Mouse (Mus musculus): ENCODE measurements around the gene Vmn2r13.
"Not testable (repeated sequence)": the region's sequence is repeated elsewhere in the genome, so short reads cannot be mapped to it uniquely, and the experiment has no call there.

The Vmn2r13 gene

DNA sequence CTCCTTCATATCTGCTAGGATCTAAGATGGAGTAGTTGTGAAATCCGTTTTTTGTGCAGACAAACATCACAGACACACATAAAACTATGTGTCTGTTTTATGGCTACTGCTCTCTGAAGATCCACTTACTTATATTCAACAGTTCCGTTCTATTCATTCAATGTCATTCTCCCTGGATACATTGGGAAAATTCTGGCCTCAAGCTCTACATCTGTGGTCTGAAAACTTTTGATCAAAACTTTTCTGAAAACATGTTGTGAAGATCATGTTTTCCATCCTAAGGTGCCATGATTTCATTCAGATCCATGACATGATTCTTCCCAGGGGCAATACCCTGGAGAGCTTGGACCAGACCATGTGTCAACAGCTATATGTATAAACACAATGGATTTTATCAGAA, at the start of gene Vmn2r13:
TSS of gene Vmn2r13 (minus strand) at position 101 of the 400 bp plus-strand sequence.
- DNase-seq: not testable (repeated sequence)

DNA sequence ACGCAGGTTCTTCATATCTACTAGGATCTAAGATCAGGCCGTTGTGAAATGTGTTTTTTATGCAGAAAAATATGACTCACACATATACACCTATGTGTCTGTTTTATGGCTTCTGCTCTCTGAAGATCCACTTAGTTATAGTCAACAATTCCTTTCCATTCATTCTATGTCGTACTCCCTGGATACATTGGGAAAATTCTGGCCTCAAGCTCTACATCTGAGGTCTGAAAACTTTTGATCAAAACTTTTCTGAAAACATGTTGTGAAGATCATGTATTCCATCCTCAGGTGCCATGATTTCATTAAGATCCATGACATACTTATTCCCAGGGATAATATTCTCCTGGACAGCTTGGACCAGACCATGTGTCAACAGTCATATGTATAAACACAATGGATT, 32.6 kb upstream of the Vmn2r13 start, which contains the start of gene Vmn2r14:
TSS of gene Vmn2r14 (minus strand) at position 101 of the 400 bp plus-strand sequence.
- no peak for DNase-seq

DNA sequence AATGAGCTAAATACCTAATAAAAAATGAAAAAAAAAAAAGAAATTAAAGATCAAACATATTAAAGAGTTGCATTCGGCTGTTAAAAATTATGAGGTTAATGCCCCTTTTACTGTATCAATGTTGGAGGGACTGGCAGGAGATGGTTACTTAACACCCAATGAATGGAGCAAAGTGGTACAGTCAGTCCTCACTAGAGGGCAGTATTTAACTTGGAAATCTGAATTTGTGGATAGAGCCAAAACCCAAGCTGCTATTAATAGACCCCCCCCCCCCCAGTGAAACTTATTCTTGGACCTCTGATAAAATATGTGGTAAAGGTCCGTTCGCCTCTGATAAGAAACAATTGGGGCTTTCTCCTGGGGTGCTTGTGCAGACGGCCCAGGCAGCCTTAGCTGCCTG, 25.1 kb downstream of the Vmn2r13 start:
- not testable (repeated sequence) for DNase-seq

DNA sequence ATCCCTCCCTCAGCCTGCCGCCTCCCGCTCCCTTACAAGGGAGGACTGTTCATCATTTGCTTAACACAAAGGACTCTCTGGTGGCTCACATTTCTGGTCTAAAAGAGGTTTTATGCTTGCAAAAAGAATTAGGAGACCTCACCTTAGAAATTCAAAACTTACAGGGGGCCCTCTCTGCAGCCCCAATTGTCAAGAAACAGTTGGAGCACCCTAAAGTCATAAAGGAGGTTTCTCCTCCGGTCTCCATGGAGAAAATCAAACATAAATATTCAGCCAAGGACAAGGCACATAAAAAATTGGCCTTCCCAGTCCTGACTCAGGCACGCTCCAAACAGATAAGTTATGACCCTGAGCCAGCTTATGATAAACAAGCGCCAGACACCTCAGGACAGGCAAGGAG, 31.9 kb downstream of the Vmn2r13 start:
- DNase-seq: no peak

DNA sequence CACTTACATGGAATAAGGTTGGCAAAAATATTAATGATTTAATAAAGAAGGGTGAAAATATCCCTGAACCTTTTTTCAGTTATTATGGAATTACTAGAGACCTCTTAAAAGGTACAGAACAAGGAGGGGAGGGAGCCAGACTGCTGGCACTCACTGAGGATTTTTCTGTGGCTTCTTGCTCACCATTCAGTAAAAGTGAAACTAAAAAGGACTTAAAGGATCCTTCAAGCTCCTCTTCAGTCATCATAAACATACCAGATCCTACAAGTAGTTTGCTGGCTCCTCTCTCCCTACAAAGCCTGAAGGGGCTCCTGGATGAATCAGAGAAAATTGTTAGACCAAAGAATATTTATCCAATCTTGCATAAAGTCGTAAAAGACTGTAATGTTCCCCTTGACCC, 32.4 kb downstream of the Vmn2r13 start:
- DNase-seq: not testable (repeated sequence)

DNA sequence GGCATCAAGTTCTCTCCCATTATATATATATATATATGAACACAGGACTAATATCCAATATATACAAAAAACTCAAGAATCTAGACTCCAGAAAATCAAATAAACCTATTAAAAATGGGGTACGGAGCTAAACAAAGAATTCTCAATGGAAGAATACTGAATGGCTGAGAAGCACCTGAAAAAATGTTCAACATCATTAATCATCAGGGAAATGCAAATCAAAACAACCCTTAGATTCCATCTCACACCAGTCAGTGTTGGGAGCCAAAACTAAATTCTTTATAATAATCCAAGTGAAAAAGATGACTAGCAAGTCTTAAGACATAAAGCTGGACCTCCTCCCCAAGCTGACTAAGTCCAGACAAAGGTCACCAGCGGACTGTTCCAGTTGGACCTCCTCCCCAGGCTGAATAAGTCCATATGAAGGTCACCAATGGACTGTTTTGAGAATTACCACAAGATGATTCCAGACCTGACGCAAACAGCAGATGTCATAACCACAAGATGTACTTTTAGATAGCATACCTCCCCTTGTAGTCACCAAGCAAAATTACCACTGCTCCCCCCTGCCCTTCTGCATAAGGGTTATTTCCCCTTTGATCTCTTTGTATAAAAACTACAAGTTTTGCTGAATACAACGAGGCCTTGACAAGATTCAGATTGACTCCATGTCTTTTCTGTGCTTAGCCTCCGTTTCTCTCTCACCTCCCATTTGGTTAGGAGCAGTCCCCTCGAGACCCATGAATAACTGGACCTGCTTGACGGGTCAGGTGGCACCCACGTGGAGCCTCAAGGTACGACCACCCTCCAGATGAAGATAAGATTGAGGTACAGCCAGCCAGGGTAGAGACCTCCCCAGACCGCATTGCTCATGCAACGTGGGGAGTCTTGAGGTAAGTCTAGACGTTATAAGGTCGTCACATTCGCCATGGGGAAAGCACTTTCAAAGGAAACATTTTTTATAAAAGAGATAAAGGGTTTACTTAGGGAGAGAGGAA, 33.2 kb downstream of the Vmn2r13 start:
- DNase-seq: not testable (repeated sequence)

DNA sequence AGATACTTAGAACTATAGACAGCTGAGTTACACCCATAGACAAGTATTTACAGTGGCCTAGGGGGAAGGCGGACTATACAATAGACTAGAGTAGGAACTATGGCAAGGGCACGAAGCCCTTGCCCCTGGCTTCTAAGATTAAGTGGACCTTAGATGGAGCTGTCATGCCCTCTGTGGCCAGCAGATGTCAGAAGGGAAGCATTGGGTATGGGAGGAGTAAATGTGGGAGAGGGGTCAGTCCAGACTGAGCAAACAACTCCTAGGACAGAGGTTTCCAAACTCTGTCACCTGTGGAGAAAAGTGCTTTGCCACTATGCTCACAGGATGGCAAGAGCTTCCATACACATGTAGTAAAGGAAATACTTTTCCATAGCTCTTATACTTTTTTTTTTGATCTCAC, 52.5 kb downstream of the Vmn2r13 start:
- DNase-seq: no peak

DNA sequence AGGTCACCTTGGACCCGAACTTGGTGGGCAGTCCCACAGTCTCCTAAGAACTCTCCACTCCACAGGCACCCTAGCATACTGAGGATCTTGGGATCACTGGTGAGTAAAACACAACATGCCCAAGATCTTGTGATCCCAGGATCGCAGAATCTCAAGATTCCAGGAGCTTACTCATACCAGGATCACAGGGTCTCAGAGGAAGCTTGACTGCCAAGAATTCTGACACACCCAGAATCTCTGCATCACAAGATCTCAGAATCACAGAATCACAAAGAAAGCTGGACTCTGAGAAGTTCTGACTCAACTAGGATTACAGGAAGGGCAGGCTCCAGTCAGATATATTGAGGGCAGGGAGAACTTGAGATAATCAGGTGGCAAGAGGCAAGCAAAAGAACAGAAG, 55.3 kb downstream of the Vmn2r13 start:
- DNase-seq: no peak
